ENCODE assay signal across 8 mouse cellular contexts in genomic region chr8:84197922-84198774, GRCm38 (mm10). TPM values are rescaled to one million over a fixed set of nuclear protein-coding genes. Genes with fewer than 3 reads are reported as not detected.
DNase-seq lines count a peak whose midpoint lies in the region; ATAC-seq lines count a peak whose summit lies in the region.

No protein-coding gene starts in this region.

- H3K9me3 ChIP-seq in hindbrain, embryonic 15.5 days: no peaks in the 10 kb centered on the region

- WGBS in hindbrain, embryonic 15.5 days: 3% methylated on average over 30 of the region's 30 CpGs

- H3K36me3 ChIP-seq in hindbrain, embryonic 15.5 days: no peaks in the 10 kb centered on the region

- peak overlapping the region; percentile 73 for H3K4me2 ChIP-seq in hindbrain, embryonic 15.5 days

- peak overlapping the region; percentile 78 for H3K27ac ChIP-seq in hindbrain, embryonic 15.5 days (replicated peaks)

- H3K4me1 ChIP-seq in hindbrain, embryonic 15.5 days (replicated peaks): peaks cover 55% of the 10 kb centered on the region

- H3K4me3 ChIP-seq in hindbrain, embryonic 15.5 days: peak overlapping the region; percentile 47

- H3K27me3 ChIP-seq in hindbrain, embryonic 15.5 days: 0 out of 2 replicates have a peak, but pooled peaks cover 3% of the 10 kb centered on the region

- DNase-seq in Muller cell, postnatal 12 days (ENCODE audit: inconsistent ontology term): peak; percentile 99
- peak; percentile 92 for DNase-seq in gastrocnemius, adult 18-20 months (ENCODE audit: low spot score)
- DNase-seq in left cerebral cortex, adult 8-10 months (ENCODE audit: low spot score in 2 of 2): peak; percentile 66 to 87
- DNase-seq in right cerebral cortex, adult 2 months (ENCODE audit: low spot score in 2 of 2): peak; percentile 74 to 87
- DNase-seq in urinary bladder, postnatal 25 days (ENCODE audit: low spot score): peak; percentile 83

- ATAC-seq in common myeloid progenitor, adult 5-6 weeks (replicated peaks; ENCODE audit: low read depth, poor library complexity, severe bottlenecking): peak; percentile 70
- peak; percentile 71 for ATAC-seq in hindbrain, embryonic 15.5 days (ENCODE audit: low FRiP score, low read depth)
- ATAC-seq in megakaryocyte, adult 5-6 weeks (ENCODE audit: poor library complexity, severe bottlenecking): peak; percentile 67

- peak overlapping the region; percentile 23 for H3K9ac ChIP-seq in hindbrain, embryonic 15.5 days

RNA-seq across cellular contexts. Expression of gene Nanos3, which starts 13.1 kb away (rescaled TPM):
- not detected in 2 replicates for total RNA-seq in common myeloid progenitor, adult 5-6 weeks (2017)
- total RNA-seq in gastrocnemius, adult 18-20 months (2021): under 1 TPM in 1 of 2 experiments, not detected in 1; 0.82 TPM
- 8.0 and 8.7 TPM in 2 replicates for polyA plus RNA-seq in hindbrain, embryonic 15.5 days (2015; fragmentation: Nextera tagmentation; extraction: Ambion mirVana)
- 1 to 10 TPM; 2.8 to 3.8 (median 3.2) TPM for total RNA-seq in left cerebral cortex, adult 8-10 months (2022)
- not detected in 2 replicates for total RNA-seq in megakaryocyte, adult 5-6 weeks (2015)
- total RNA-seq in megakaryocyte, adult 5-6 weeks (2017): not detected in 2 replicates

RNA-seq across cellular contexts. Expression of gene Zswim4, which starts 38.7 kb away (rescaled TPM):
- 6.9 and 8.2 TPM in 2 replicates for total RNA-seq in common myeloid progenitor, adult 5-6 weeks (2017)
- 1 to 10 TPM; 6.6 to 7.2 TPM for total RNA-seq in gastrocnemius, adult 18-20 months (2021)
- polyA plus RNA-seq in hindbrain, embryonic 15.5 days (2015; fragmentation: Nextera tagmentation; extraction: Ambion mirVana): 23.3 and 24.9 TPM in 2 replicates
- total RNA-seq in left cerebral cortex, adult 8-10 months (2022): 10 to 100 TPM; 12.9 to 13.8 (median 13.3) TPM
- 6.2 and 6.5 TPM in 2 replicates for total RNA-seq in megakaryocyte, adult 5-6 weeks (2015)
- 8.9 and 9.4 TPM in 2 replicates for total RNA-seq in megakaryocyte, adult 5-6 weeks (2017)

RNA-seq across cellular contexts. Expression of gene 4930432K21Rik, which starts 50.3 kb away (rescaled TPM):
- total RNA-seq in common myeloid progenitor, adult 5-6 weeks (2017): 1.3 and 1.7 TPM in 2 replicates
- under 1 TPM; 0.31 to 0.57 TPM for total RNA-seq in gastrocnemius, adult 18-20 months (2021)
- polyA plus RNA-seq in hindbrain, embryonic 15.5 days (2015; fragmentation: Nextera tagmentation; extraction: Ambion mirVana): 2.3 and 2.8 TPM in 2 replicates
- total RNA-seq in left cerebral cortex, adult 8-10 months (2022): 1 to 10 TPM; 2.8 to 3.2 (median 3.1) TPM
- 0.07 and 0.09 TPM in 2 replicates for total RNA-seq in megakaryocyte, adult 5-6 weeks (2015)
- total RNA-seq in megakaryocyte, adult 5-6 weeks (2017): 0.37 and 1.8 TPM in 2 replicates

RNA-seq across cellular contexts. Expression of gene Cc2d1a, which starts 50.4 kb away (rescaled TPM):
- 3.9 and 6.2 TPM in 2 replicates for total RNA-seq in common myeloid progenitor, adult 5-6 weeks (2017)
- 10 to 100 TPM; 15.8 to 16.3 TPM for total RNA-seq in gastrocnemius, adult 18-20 months (2021)
- 41.5 and 47.1 TPM in 2 replicates for polyA plus RNA-seq in hindbrain, embryonic 15.5 days (2015; fragmentation: Nextera tagmentation; extraction: Ambion mirVana)
- total RNA-seq in left cerebral cortex, adult 8-10 months (2022): 10 to 100 TPM; 44.3 to 52.9 (median 47.4) TPM
- total RNA-seq in megakaryocyte, adult 5-6 weeks (2015): 9.0 and 12.9 TPM in 2 replicates
- 5.8 and 9.8 TPM in 2 replicates for total RNA-seq in megakaryocyte, adult 5-6 weeks (2017)

RNA-seq across cellular contexts. Expression of gene D8Ertd738e, which starts 51.4 kb away (rescaled TPM):
- 55.9 and 70.9 TPM in 2 replicates for total RNA-seq in common myeloid progenitor, adult 5-6 weeks (2017)
- 100 to 1,000 TPM; 185 to 187 TPM for total RNA-seq in gastrocnemius, adult 18-20 months (2021)
- polyA plus RNA-seq in hindbrain, embryonic 15.5 days (2015; fragmentation: Nextera tagmentation; extraction: Ambion mirVana): 245 and 260 TPM in 2 replicates
- 100 to 1,000 TPM in 2 of 4 experiments, 10 to 100 TPM in 2; 97.1 to 133 (median 108) TPM for total RNA-seq in left cerebral cortex, adult 8-10 months (2022)
- total RNA-seq in megakaryocyte, adult 5-6 weeks (2015): 169 and 188 TPM in 2 replicates
- 99.7 and 113 TPM in 2 replicates for total RNA-seq in megakaryocyte, adult 5-6 weeks (2017)

Comparison
In these comparisons a context has a peak if more than half of its experiments do, and no peak if none do; other contexts are left out.
1. Peak in every context shown above with its lines: DNase-seq, ATAC-seq, H3K4me3 ChIP-seq and H3K27ac ChIP-seq.